Mouse (Mus musculus): Measurements from ENCODE around the gene Spock1. TPM values are rescaled to one million over a fixed set of nuclear protein-coding genes. Genes with fewer than 3 reads are reported as not detected.
"Not testable (repeated sequence)": the region's sequence is repeated elsewhere in the genome, so short reads cannot be mapped to it uniquely, and the experiment has no call there.

The Spock1 gene
- total RNA-seq, 2 experiments from 2014 or later: 269 to 271 TPM

DNA sequence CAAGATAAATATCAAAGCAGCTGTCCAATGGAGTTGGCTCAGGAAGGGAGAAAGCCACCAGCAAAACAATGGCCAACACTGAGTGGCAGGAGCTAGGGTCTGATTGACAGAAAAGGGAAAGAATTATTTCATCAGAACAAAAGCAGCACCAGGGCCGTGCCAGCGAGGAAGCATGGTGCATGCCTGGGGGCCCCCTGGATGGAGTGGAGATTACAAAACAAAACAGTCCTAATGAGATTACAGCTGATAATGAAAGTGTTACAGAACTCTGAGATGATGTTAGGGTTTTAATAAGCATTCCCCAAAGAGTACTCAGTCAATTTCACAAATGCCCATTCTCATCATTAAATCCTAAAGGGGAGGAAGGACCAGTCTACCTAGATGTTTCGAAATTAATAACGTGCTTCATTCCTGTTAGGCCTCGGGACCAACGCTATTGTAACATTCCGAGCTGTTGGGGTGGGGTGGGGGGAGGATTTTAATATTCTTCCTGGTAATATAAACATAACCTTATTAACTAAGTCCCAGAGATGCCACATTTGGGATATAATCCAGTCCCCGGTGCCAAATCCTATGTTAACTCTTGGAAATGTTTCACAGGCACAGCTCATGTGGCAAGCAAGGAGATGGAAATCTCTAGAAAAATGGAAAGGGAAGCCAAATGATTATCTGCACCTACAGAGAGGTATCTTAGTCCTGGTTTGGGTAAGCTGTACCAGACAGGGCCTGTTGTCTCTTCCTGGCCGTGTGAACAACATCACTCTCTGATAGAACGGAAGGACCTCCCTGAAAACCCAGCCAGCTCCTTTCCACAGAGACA lies 271.7 kb downstream of the Spock1 start:
- DNase-seq (ENCODE audit: low spot score in 2 of 2): no peak
- intact Hi-C loops (cut with DNase I): loop anchor here (5.0 kb wide), 1 partner anchor 271 kb away; the partner anchor contains the start of gene Spock1

DNA sequence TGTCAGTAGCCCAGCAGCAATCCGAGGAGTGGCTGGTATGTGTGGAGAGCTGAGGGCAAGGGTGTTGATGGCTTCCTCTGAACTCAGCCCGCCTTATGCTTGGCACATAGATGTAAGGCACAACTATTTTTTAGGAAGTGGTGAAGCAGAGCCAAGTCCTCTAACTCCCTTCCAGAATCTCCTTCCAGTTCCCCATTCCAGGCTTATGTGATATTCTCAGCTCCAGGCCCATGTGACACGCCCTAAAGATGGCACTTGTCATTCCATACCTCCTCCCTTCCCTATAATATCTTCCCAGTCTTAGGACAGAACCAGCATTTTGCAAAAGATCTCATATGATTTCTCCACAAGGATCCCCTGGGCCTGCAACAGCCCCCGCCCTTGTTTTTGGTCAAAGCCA lies 277.6 kb downstream of the Spock1 start:
- no peak for DNase-seq (ENCODE audit: low spot score in 2 of 2)
- intact Hi-C loops (cut with DNase I): no loop called here

DNA sequence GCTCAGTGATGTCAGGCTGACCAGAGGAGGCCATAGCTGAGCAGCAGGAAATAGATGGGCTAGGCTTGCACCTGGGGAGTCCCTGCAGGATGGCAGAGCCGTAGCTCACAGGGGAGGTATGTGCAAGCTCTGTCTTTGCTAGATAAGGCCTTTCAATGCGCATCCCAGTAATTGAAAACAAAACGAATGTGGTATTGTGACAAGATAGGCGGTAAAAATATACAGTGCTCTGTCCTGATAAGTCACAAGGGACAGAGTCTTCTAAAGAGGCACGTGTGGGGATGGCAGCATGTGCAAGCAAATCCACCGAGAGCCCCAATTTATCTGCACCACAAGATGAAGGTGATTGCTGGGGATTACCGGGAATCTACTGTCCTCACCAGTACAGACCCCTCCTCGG lies 279.9 kb downstream of the Spock1 start:
- intact Hi-C loops (cut with DNase I): no loop called here
- DNase-seq (ENCODE audit: low spot score in 2 of 2): no peak

DNA sequence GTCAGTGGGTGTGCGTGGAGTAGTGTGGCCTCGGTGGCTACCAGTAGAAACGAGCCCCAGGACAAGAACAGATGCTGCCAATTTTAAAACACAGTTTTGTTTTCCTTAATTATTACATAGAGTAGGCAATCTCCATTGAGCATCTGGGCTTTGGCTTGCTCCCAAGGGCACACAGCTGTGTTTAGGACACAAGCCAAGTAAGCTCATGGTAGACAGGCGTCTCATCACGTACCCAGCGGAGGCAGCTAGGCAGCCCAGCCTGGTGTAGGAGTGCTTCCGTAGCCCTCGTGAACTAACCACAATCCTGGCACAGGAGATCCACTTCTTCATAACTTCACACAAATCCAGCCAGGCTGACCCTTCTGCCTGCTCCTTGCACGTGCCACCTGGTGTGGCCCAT lies 281.7 kb downstream of the Spock1 start:
- peak in 1 of 2 experiments; percentile 31 for DNase-seq (ENCODE audit: low spot score in 2 of 2)
- intact Hi-C loops (cut with DNase I): no loop called here

- intact Hi-C loops (cut with DNase I): no loop called here
Measured at GRCm38 (mm10) chr13:57623909-57624481, 284.1 kb downstream of the Spock1 start.

DNA sequence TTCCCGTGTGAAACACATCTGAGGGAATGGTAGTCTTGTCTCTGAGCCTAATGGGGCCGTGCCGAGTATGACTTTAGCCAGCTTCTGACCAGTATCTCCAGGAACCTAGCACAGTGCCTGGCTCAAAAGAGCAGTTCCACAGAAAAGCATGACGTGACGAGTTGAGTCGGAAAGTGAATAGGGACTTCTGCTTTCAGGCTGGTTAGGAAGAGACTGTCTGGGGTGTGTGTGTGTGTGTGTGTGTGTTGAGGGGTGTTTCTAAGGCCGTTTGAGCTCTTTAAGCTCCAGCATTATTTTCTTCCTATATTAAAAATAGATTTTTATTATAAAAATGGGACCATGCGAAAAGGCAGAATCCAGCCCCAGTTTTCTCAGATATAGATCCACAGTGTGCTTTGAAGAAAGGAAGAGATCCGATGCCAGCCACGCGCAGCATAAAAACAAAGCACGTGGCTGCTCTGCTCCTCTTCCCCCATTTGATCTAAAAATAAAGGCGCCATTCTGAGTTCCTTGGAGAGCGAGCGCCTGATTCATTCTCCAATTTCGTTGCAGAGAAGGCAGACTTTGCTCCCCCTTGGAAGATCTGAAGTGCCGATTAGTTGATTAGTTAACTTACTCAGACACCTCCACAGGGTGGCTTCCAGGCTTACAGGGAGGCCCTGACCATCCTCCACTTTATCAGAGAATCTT lies 288.9 kb downstream of the Spock1 start:
- intact Hi-C loops (cut with DNase I): loop anchor here (1.0 to 5.0 kb wide), 2 partner anchors 20 to 97 kb away; no protein-coding TSS in a partner anchor
- DNase-seq (ENCODE audit: low spot score in 2 of 2): peak; percentile 77 to 96

More at GRCm38 (mm10) chr13:57623909-57624481, 284.1 kb downstream of the Spock1 start:
- DNase-seq (ENCODE audit: low spot score in 2 of 2): no peak

DNA sequence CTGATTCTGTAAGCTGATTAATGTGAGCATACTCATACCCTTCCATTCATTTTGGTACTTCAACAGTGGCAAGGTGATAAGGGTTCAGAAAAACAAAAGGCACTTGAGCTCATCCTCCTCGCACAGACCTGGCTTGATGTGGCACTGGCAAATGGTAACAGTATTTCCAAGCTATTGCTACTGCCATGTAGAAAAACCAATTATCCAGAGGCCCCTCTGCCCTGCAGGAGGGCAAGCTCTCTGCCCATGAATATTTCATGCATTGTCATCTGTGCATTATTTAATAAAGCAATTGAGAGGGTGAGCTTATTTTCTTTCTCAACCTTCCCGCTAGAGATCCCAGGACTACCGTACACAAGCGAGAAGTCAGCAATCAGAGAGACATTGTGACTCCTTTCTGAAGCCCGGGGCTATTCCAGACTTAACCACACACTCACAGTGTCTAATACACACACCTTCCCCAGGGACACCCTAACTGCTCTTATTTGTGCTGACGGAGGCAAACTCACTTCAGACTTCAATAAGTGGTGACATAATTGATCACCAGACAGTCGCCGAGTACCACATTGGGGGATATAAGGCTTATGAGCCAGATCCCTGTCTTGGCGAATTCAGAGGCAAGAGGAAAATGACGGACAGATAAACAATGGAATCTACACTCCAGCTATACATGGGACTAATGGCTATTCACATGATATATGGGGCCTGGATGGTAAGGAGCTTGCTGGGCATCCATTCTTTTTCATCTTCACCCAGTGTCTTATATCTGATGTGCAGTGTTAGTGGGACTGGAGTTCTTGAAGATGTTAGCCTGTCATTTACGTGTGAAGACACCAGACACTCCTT lies 296.6 kb downstream of the Spock1 start:
- intact Hi-C loops (cut with DNase I): no loop called here
- no peak for DNase-seq (ENCODE audit: low spot score in 2 of 2)

DNA sequence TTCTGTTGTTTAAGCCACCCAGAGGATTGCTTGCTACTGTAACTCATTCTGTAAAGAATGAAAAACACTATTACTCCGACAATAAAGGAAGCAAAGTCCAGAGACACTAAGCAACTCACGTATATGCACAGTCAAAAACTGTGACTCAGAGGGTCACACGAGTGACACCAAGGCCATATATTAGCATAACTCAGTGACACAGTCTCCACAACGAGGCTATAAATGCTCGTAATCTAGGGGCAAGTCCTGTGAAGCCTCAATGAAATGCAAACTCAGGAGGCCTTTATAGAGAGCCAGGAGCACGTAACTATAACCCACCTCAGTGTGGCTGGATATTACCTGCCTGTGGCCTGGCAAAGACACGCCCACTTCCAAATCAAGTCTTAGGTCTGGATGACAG lies 298.2 kb downstream of the Spock1 start:
- no peak for DNase-seq (ENCODE audit: low spot score in 2 of 2)
- intact Hi-C loops (cut with DNase I): no loop called here

DNA sequence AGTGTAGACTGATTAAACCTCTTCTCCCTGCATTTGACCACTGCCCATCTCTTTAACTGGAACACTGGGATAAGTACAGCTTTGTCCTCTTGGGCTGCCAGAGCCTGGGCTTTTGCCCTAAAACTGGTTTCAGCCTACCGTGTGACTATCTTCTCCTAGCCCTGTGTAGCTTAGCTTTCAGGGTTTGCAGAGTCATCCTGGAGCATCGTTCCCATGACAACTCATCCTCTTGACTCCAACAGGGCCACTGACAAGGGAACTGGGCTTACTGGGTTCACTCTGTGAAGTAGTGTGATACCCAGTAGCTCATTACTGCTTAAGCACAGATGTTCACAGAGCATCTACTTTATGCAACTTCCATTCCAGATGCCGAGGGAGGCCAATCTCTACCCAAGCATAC lies 303.7 kb downstream of the Spock1 start:
- DNase-seq (ENCODE audit: low spot score in 2 of 2): no peak
- intact Hi-C loops (cut with DNase I): no loop called here

GRCm38 (mm10) chr13:57603226-57603625 lies 304.9 kb downstream of the Spock1 start:
- intact Hi-C loops (cut with DNase I): no loop called here
- DNase-seq (ENCODE audit: low spot score in 2 of 2): no peak

GRCm38 (mm10) chr13:57595761-57596051 lies 312.4 kb downstream of the Spock1 start:
- DNase-seq (ENCODE audit: low spot score in 2 of 2): no peak
- intact Hi-C loops (cut with DNase I): no loop called here

- intact Hi-C loops (cut with DNase I): no loop called here
- peak; percentile 64 to 72 for DNase-seq (ENCODE audit: low spot score in 2 of 2)
Measured at GRCm38 (mm10) chr13:57595032-57595760, 312.9 kb downstream of the Spock1 start.

GRCm38 (mm10) chr13:57589338-57589914 lies 318.7 kb downstream of the Spock1 start:
- DNase-seq (ENCODE audit: low spot score in 2 of 2); intact Hi-C loops (cut with DNase I): not testable (repeated sequence)

DNA sequence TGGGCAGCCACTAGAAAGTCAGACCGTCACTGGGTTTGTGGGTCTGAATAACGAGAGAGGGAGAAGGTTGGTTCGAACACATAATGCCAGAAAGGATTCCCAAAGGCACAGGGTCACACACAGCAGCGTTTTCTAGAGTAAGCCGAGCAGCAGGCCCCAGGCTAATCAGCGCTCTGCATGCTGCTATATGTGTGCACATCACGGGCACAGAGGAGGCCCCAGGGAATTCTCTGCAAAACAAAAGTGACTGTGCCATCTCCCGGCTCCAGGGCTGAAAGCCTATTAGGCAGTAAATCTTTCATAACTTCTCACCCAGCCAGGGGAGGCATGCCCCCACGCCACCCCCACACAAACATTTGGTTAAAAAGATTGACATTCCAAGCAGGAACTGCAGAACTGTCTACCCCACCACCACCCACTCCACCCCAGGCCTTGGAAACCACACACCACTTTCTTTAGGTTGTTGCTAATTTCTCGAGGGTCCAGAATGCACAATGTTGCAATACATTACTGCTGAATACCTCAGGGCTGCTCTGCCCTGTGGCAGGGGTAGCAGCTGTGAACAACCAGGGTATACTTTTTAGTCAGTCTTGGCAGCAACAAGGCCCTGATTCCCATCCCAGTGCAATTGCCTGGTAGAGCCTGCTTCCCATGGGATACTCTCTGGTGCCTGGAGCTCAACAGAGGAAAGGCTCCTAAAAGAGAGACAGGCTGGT lies 319.4 kb downstream of the Spock1 start:
- peak in 1 of 2 experiments; percentile 33 for DNase-seq (ENCODE audit: low spot score in 2 of 2)
- intact Hi-C loops (cut with DNase I): no loop called here

- intact Hi-C loops (cut with DNase I): no loop called here
- no peak for DNase-seq (ENCODE audit: low spot score in 2 of 2)
Measured at GRCm38 (mm10) chr13:57585131-57585530, 323.0 kb downstream of the Spock1 start.

DNA sequence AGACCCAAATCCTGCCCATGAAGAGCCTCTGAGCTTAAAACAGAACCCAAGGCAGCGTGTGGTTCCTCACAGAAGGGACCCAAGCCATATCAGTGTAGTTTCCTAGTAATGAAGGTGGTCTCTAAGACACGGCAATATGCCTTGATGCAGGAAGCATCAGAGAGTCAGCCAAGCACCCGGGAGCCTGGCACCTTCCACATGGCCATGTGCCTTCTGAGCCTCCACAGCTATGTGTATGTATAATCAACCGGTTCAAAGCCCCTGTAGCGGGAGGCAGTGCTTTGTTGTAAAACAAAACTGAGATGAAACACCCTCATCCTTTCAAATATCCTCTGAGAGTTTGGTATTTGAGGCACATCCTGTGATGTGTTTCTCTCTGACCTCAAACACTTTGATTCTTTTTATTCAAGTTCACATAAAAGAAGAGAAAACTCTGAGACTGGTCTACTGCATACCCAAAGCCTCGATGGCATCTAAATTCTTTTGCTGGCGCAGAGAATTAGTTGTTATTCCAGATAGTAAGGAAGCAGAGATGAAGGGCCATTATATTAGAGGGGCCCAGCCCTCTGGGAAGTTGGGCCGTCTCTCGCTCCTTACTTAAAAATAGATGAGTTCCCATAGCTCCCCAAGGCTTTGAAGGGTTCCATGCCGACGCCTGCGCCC lies 325.7 kb downstream of the Spock1 start:
- no peak for DNase-seq (ENCODE audit: low spot score in 2 of 2)
- intact Hi-C loops (cut with DNase I): no loop called here

- intact Hi-C loops (cut with DNase I): no loop called here
- DNase-seq (ENCODE audit: low spot score in 2 of 2): no peak
Measured at GRCm38 (mm10) chr13:57577541-57578244, 330.4 kb downstream of the Spock1 start.
